Mouse (Mus musculus): ENCODE data around the gene Pdzrn4. TPM values are rescaled to one million over a fixed set of nuclear protein-coding genes. Genes with fewer than 3 reads are reported as not detected.

The Pdzrn4 gene
- polyA plus RNA-seq, 1 experiment from 2014 or later = 3.2 TPM

DNA sequence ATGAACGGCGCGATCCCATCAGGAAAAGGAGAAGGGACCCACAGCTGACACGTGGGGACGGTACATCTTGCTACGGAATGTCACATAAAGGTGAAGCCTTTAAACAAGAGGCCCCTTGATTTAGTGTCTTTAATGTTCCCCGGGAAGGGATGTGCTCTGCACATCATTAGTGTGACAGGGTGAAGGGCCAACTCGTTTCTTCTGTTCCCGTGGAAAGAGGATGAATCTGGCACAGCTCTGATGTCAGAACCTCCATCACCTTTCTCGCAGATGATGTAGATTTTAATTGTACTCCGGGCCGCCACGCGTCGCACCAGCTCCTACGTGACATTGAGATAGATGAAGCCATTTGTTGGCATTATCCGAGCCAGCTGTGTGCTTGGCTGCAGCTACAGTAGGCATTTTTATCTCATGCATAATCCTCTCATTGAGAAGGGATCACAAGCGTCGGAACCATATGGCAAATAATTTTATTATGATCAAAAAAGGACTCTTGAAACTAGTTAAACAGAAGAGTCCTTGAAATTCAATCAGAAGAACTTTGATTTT is 124.1 kb downstream of the Pdzrn4 start:
- no peak overlapping the region for H3K27ac ChIP-seq (ENCODE audit: low read depth, low read length)
- no peak overlapping the region for H3K4me2 ChIP-seq (ENCODE audit: low read depth, low read length, severe bottlenecking)

DNA sequence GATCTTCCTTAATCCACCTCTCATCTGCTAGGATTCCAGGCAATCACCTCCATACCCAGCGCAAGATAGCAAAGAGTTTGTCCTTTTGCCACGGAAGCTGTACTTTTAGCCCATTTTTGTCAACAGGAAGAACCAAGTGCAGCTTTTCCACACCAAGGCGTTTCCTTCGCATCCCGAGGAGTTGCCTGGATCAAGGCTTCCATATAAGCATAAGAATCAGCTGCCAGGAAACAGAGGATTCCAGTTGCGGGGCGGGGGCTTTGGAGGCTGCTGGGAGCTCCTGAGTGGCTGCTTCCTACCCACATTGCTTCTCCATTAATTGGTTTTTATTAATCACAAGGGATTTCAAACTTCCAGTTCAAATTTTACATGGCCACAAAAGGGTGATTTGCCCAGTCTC is 125.0 kb downstream of the Pdzrn4 start:
- no peak overlapping the region for H3K27ac ChIP-seq (ENCODE audit: low read depth, low read length)
- no peak for DNase-seq (ENCODE audit: low spot score)
- H3K4me2 ChIP-seq (ENCODE audit: low read depth, low read length, severe bottlenecking) = no peak overlapping the region

More for the DNA sequence above, 124.1 kb downstream of the Pdzrn4 start:
- H3K4me3 ChIP-seq (ENCODE audit: low read depth, low read length) = no peak overlapping the region
- 67% methylated on average over 19 of the region's 19 CpGs for WGBS
- no peaks in the 10 kb centered on the region for H3K4me1 ChIP-seq (replicated peaks; ENCODE audit: control insufficient read depth, insufficient read depth, low read length)
- H3K9me3 ChIP-seq (ENCODE audit: control insufficient read depth, low read length) = no peaks in the 10 kb centered on the region
- no peaks in the 10 kb centered on the region for H3K36me3 ChIP-seq (ENCODE audit: control insufficient read depth, insufficient read depth, low read length)
- ATAC-seq (replicated peaks; ENCODE audit: low FRiP score) (no peak), DNase-seq (ENCODE audit: low spot score) (no peak)
- H3K9ac ChIP-seq (ENCODE audit: low read length) = no peak overlapping the region
- H3K27me3 ChIP-seq (ENCODE audit: control insufficient read depth, insufficient read depth, low read length) = 0 out of 2 replicates have a peak, but pooled peaks cover 2% of the 10 kb centered on the region

DNA sequence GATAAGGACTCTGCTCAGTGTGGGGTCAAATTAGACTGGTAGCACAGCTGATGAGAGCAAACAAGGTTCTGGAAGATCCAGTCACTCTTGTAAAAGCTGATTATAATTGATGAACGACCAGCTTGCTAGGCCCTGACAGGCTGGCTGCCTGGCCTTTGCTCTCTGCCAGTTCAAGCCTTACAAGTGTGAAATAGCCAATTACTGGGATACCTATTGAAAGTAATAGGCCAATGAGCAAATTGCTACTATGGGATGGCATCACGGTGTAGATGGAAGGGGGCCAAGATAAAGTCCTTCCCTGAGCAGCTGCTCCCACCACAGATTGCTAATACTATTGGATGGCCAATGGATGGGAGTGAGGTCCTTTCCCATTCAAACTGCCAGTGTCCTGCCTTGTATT is 128.2 kb downstream of the Pdzrn4 start:
- no peaks in the 10 kb centered on the region for H3K4me1 ChIP-seq (replicated peaks; ENCODE audit: control insufficient read depth, insufficient read depth, low read length)
- 0 out of 2 replicates have a peak, but pooled peaks have one; percentile 51 for ATAC-seq (replicated peaks; ENCODE audit: low FRiP score)

More for the DNA sequence above, 125.0 kb downstream of the Pdzrn4 start:
- no peak for ATAC-seq (replicated peaks; ENCODE audit: low FRiP score)
- 0 out of 2 replicates have a peak, but pooled peaks cover under 1% of the 10 kb centered on the region for H3K27me3 ChIP-seq (ENCODE audit: control insufficient read depth, insufficient read depth, low read length)
- WGBS = 24% methylated on average over 7 of the region's 7 CpGs
- H3K36me3 ChIP-seq (ENCODE audit: control insufficient read depth, insufficient read depth, low read length) = no peaks in the 10 kb centered on the region
- H3K4me1 ChIP-seq (replicated peaks; ENCODE audit: control insufficient read depth, insufficient read depth, low read length) = no peaks in the 10 kb centered on the region
- no peaks in the 10 kb centered on the region; the same call in 1 of the 2 replicates for H3K9me3 ChIP-seq (ENCODE audit: control insufficient read depth, low read length)
- H3K4me3 ChIP-seq (ENCODE audit: low read depth, low read length) = no peak overlapping the region
- no peak overlapping the region for H3K9ac ChIP-seq (ENCODE audit: low read length)

DNA sequence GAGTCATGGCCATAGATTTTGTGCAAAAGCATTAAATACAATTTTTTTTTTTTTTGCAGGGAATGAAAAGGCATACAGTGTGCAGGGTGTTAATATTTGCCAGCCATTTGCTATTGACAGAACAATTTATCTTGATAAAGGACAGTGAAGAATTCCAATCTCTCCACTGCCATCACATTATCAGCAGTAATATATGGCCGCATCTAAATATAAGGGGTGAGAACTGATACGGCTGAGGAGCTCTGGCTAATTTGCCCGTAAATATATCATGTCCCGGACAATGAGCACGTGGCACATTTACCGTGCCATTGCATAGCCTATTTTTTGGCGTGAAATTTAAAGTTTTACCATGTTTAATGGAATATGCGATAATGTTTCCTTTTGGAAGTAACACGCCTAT is 128.7 kb downstream of the Pdzrn4 start:
- no peak overlapping the region for H3K27ac ChIP-seq (ENCODE audit: low read depth, low read length)

More for the DNA sequence above, 128.2 kb downstream of the Pdzrn4 start:
- no peak for DNase-seq (ENCODE audit: low spot score)
- no peaks in the 10 kb centered on the region for H3K36me3 ChIP-seq (ENCODE audit: control insufficient read depth, insufficient read depth, low read length)
- no peaks in the 10 kb centered on the region for H3K27me3 ChIP-seq (ENCODE audit: control insufficient read depth, insufficient read depth, low read length)
- H3K27ac ChIP-seq (ENCODE audit: low read depth, low read length) = no peak overlapping the region
- H3K9ac ChIP-seq (ENCODE audit: low read length) = no peak overlapping the region
- no peaks in the 10 kb centered on the region; the same call in 1 of the 2 replicates for H3K9me3 ChIP-seq (ENCODE audit: control insufficient read depth, low read length)
- WGBS = 22% methylated on average over 2 of the region's 2 CpGs
- H3K4me3 ChIP-seq (ENCODE audit: low read depth, low read length) = no peak overlapping the region
- H3K4me2 ChIP-seq (ENCODE audit: low read depth, low read length, severe bottlenecking) = no peak overlapping the region

DNA sequence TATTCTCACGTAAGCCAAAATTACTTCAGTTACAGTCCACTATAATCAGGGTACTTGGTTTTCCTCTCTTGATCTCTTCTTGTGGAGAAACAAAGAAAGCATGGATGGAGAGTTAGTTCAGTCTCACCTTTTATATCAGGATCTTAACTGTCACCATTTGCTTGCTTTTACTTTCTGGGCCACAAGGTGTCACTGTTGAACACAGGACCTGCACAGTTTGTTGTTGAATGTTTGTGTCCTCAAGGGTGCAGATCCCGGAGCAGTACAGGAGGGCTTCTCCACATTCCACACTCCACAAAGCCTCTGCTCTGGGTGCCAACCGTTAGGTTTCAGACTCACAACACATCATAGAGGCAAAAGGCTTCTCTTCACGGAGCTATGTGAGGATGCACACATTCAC is 130.1 kb downstream of the Pdzrn4 start:
- ATAC-seq (replicated peaks; ENCODE audit: low FRiP score) (no peak), DNase-seq (ENCODE audit: low spot score) (no peak)
- Histone ChIP-seq H3K4me2 (ENCODE audit: low read depth, low read length, severe bottlenecking) (no peak overlapping the region), H3K9ac (ENCODE audit: low read length) (no peak overlapping the region), H3K36me3 (ENCODE audit: control insufficient read depth, insufficient read depth, low read length) (no peaks in the 10 kb centered on the region), H3K27me3 (ENCODE audit: control insufficient read depth, insufficient read depth, low read length) (no peaks in the 10 kb centered on the region), H3K9me3 (ENCODE audit: control insufficient read depth, low read length) (no peaks in the 10 kb centered on the region; the same call in 1 of the 2 replicates), H3K4me1 (replicated peaks; ENCODE audit: control insufficient read depth, insufficient read depth, low read length) (no peaks in the 10 kb centered on the region), H3K4me3 (ENCODE audit: low read depth, low read length) (no peak overlapping the region), H3K27ac (ENCODE audit: low read depth, low read length) (no peak overlapping the region)
- WGBS = 72% methylated on average over 4 of the region's 4 CpGs

More for the DNA sequence above, 128.7 kb downstream of the Pdzrn4 start:
- no peak for DNase-seq (ENCODE audit: low spot score)
- no peak overlapping the region for H3K4me3 ChIP-seq (ENCODE audit: low read depth, low read length)
- no peak overlapping the region for H3K9ac ChIP-seq (ENCODE audit: low read length)
- WGBS = 95% methylated on average over 9 of the region's 9 CpGs
- ATAC-seq (replicated peaks; ENCODE audit: low FRiP score) = no peak
- H3K4me2 ChIP-seq (ENCODE audit: low read depth, low read length, severe bottlenecking) = no peak overlapping the region
- H3K4me1 ChIP-seq (replicated peaks; ENCODE audit: control insufficient read depth, insufficient read depth, low read length) = no peaks in the 10 kb centered on the region
- no peaks in the 10 kb centered on the region for H3K27me3 ChIP-seq (ENCODE audit: control insufficient read depth, insufficient read depth, low read length)
- H3K36me3 ChIP-seq (ENCODE audit: control insufficient read depth, insufficient read depth, low read length) = no peaks in the 10 kb centered on the region
- H3K9me3 ChIP-seq (ENCODE audit: control insufficient read depth, low read length) = no peaks in the 10 kb centered on the region; the same call in 1 of the 2 replicates

DNA sequence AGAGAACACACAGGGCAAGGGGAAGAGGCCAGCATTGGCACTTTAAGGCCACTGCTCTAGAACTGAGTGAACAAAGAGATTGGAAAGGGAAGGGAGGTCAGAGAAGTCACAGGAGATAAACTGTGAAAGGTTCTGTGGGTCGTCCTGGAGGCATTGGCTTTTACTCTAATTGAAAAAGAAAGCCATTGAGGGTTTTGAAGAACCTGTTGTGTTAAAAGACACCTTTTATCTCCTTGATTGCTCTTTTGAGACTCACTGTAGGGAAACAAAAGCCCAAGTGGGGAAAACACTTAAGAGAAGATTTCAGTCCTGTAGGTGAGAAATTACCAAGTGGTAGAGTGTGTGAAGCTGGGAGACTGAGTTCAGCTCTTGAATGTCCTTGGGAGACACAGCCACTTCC is 146.6 kb downstream of the Pdzrn4 start:
- Histone ChIP-seq H3K4me2 (ENCODE audit: low read depth, low read length, severe bottlenecking) (no peak overlapping the region), H3K27me3 (ENCODE audit: control insufficient read depth, insufficient read depth, low read length) (no peaks in the 10 kb centered on the region), H3K9me3 (ENCODE audit: control insufficient read depth, low read length) (no peaks in the 10 kb centered on the region), H3K36me3 (ENCODE audit: control insufficient read depth, insufficient read depth, low read length) (no peaks in the 10 kb centered on the region), H3K4me3 (ENCODE audit: low read depth, low read length) (no peak overlapping the region), H3K27ac (ENCODE audit: low read depth, low read length) (no peak overlapping the region), H3K9ac (ENCODE audit: low read length) (no peak overlapping the region), H3K4me1 (replicated peaks; ENCODE audit: control insufficient read depth, insufficient read depth, low read length) (0 out of 2 replicates have a peak, but pooled peaks cover 3% of the 10 kb centered on the region)
- ATAC-seq (replicated peaks; ENCODE audit: low FRiP score) = no peak
- 5% methylated on average over 1 of the region's 1 CpGs for WGBS
- DNase-seq (ENCODE audit: low spot score) = no peak

DNA sequence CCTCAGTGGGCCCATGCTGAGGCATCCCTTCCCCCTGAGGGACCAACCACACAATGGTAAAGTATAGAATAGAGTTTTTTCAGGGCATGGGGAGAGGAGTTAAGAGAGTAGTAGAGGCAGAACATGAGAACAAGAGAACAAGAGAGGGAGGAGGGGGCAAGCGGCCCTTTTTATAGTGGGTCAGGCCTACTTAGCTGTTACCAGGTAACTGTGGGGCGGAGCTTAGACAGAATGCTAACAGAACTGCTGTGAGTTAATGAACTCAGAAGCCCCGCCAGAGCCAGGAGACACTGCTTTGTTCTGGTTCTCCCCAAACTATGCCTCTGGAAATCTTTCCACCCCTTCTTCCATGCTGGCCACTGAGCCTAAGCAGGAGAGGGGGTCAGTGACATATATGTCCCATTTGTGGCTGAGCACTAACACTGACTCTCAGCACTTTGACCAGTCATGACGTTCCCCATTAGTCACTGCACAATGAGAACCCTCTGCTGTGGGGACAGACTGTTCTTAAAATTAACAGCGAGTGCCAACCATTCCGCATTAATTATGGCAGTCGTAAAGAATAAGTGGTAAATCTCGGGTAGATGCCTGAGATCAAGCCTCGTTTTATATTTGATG is 150.7 kb downstream of the Pdzrn4 start:
- no peaks in the 10 kb centered on the region for H3K9me3 ChIP-seq (ENCODE audit: control insufficient read depth, low read length)
- no peak for DNase-seq (ENCODE audit: low spot score)
- 0 out of 2 replicates have a peak, but pooled peaks cover 3% of the 10 kb centered on the region for H3K4me1 ChIP-seq (replicated peaks; ENCODE audit: control insufficient read depth, insufficient read depth, low read length)
- H3K27ac ChIP-seq (ENCODE audit: low read depth, low read length) = peak overlapping the region; percentile 12; the same call in 1 of the 2 replicates
- H3K9ac ChIP-seq (ENCODE audit: low read length) = no peak overlapping the region
- H3K4me2 ChIP-seq (ENCODE audit: low read depth, low read length, severe bottlenecking) = no peak overlapping the region
- ATAC-seq (replicated peaks; ENCODE audit: low FRiP score) = peak; percentile 69
- no peaks in the 10 kb centered on the region for H3K27me3 ChIP-seq (ENCODE audit: control insufficient read depth, insufficient read depth, low read length)
- H3K4me3 ChIP-seq (ENCODE audit: low read depth, low read length) = no peak overlapping the region
- 55% methylated on average over 9 of the region's 9 CpGs for WGBS
- H3K36me3 ChIP-seq (ENCODE audit: control insufficient read depth, insufficient read depth, low read length) = no peaks in the 10 kb centered on the region

DNA sequence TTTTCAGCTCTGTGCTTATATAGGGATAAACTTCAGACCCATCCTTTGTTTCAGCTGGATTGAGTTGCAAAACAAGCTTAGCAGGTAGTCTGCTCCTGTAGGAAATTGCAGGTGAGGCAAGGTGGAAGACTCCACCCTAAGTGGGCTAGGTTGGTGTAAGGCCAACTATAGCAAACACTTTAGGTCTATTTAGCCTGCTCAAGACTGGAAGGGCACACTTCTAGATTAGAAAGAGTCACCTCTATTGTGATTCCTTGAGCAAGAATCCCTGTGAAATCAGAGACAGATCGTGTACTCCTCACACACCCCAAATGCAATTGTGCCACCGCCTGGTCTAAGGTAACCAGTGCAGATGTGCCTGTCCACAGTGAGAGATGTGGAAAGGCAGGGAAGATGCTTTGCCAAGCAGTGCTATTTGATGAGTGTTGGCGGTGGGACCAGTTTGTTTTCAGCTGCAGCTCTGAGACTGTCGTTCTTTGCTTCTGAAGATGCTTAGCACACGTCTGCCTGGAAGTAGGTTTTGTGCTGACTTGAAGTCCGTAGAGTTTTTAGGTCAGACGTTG is 158.4 kb downstream of the Pdzrn4 start:
- H3K9me3 ChIP-seq (ENCODE audit: control insufficient read depth, low read length) = no peaks in the 10 kb centered on the region
- H3K4me3 ChIP-seq (ENCODE audit: low read depth, low read length) = no peak overlapping the region
- H3K27me3 ChIP-seq (ENCODE audit: control insufficient read depth, insufficient read depth, low read length) = no peaks in the 10 kb centered on the region
- no peaks in the 10 kb centered on the region for H3K4me1 ChIP-seq (replicated peaks; ENCODE audit: control insufficient read depth, insufficient read depth, low read length)
- no peaks in the 10 kb centered on the region for H3K36me3 ChIP-seq (ENCODE audit: control insufficient read depth, insufficient read depth, low read length)
- no peak overlapping the region for H3K27ac ChIP-seq (ENCODE audit: low read depth, low read length)
- no peak overlapping the region for H3K9ac ChIP-seq (ENCODE audit: low read length)
- ATAC-seq (replicated peaks; ENCODE audit: low FRiP score) (no peak), DNase-seq (ENCODE audit: low spot score) (no peak)
- WGBS = 69% methylated on average over 7 of the region's 7 CpGs
- H3K4me2 ChIP-seq (ENCODE audit: low read depth, low read length, severe bottlenecking) = no peak overlapping the region
